Mouse (Mus musculus) frontal cortex, adult 2 months (tissue): ENCODE results near the gene Capn9. TPM values are rescaled to one million over a fixed set of nuclear protein-coding genes. Genes with fewer than 3 reads are reported as not detected.

Experiments
- DNase-seq, 2 experiments: peaks; one replicate each; pipeline ENCODE4 v3.0.0; 2022; ENCODE audit warnings: low spot score in 1 of 2; ENCODE audit errors: extremely low spot score in 1 of 2
- polyA plus RNA-seq: library from polyadenylated mRNA; depleted of rRNA; stranded (reverse); fragments of >200 nt; gene quantifications from 2 replicates; pipeline ENCODE4 v1.2.3, GENCODE M21; 2012; rRNA removed

Gene Capn9
- polyA plus RNA-seq, 1 experiment: 0.06 TPM

DNA sequence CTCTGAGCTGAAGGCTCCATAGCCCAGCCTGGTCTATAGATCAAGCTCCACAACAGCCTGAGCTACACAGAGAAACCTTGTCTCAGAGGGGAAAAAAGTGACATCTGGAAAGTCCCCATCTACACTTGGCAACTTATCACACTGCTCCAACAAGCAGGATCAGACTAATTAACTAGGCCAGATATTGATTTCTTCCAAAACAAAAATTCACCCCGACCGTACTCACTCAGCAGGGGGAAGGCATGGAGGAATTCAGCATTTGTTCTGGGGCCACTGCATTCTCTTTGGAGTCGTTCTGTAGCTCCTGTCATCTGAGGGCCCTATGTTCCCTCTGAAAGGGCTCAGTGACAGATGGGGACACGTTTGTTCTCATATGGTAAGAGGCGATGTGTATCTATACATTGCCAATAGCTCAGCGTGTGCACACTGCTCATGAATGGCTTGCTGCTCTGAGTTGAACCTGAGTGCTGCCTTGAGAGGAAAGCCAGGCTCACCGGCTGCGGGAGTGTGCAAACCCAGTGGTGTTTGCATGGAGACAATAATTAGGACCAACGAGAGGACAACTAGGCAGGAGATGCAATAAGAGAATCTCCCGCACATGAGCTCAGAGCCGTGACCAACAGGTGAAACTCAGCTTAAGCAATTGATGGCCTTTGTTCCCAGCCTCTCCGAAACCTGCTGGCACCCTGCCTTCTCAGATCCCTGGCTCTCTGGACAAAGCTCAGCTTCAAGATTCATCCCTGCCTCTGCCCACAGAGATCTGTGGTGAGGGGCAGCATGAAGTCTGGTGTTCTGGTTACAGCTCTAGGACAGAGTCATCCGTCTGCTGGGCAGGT lies 58.7 kb downstream of the Capn9 start:
- DNase-seq: no peak

DNA sequence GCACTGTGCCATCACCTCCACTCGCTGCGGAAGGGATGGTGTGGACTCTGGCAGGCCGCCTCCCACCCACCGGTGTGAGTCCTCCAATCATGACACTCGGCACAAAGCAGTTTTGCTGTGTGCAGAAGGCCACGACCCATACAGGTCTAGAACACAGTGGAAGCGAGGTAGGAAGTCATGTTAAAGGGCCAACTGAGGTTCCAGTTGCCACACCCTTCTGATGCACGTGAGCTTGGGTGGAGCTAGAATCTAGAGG lies 59.3 kb downstream of the Capn9 start:
- DNase-seq: no peak

DNA sequence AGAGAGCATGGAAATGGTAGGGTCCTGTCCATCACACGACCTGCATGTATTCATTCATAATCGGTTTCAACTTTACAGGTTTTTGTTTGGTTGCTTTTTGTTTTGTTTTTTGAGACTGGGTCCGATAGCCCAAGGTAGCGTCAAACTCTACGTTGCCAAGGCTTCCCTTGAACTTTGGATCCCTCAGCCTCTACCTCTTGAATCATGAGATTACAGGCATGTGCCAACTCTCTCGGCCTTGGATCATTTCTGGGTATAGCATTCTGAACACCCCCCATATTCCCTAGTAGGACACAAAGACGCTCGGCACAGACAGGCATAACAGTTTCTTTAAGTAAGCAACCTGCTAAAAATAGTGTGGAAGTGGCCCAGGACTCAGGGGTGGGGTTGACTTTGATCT lies 65.7 kb downstream of the Capn9 start:
- DNase-seq: no peak

DNA sequence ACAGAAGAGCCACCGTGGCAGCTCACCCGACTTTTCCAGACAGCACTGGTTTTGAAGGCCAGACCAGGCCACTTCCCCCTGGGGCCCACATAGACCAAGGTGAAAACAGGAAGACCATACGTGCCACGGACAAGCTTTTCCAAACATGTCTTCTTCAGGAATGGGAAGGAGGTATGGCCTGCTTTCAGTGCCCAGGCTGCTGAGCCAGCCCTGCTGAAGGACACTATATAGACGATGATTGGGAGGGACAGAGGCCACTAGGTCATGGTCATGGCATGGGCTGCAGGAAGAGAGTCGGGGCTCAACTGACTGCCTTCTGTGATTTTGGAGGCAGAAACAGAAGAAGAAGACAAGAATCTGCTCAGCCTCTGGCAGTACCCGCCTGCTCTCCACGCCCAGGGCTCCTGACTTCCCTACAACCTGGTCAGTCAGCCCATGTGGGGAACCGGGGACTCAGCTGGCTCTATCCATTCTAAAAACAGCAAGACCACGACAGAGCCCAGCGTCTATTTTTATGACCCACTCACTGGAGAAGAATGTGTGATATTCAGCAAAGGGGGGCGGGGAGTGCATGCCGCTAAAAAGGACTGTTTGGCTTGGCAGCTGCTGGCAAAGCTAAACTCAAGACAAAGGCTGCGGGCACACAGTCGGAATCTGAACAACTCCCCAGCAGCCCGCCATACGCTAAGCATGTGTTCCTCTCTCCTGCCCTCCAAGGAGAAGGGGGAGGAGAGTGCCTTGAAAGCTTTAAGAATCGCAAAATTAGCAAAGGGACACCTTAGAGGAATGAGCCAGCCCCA lies 67.8 kb downstream of the Capn9 start:
- peak; percentile 79 to 82 for DNase-seq

DNA sequence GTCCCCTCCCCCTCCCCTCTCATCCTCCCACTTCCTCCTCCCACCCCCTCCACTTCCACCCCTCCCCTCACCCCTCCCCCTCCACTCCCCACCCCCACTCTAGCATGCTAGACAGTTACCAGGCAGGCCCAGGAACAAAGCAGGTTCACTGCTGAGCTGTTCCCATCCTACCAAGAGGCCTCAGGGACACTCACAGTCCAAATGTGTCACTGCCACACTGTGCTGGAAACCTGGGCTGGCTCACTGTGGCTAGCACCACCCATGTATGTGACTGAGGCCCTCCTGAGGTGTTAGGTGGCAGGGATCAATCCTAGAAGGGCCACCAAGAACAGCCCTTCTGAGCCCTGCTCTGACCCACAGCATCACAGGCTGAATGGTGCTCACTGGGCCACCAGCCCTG lies 72.4 kb downstream of the Capn9 start:
- no peak for DNase-seq

DNA sequence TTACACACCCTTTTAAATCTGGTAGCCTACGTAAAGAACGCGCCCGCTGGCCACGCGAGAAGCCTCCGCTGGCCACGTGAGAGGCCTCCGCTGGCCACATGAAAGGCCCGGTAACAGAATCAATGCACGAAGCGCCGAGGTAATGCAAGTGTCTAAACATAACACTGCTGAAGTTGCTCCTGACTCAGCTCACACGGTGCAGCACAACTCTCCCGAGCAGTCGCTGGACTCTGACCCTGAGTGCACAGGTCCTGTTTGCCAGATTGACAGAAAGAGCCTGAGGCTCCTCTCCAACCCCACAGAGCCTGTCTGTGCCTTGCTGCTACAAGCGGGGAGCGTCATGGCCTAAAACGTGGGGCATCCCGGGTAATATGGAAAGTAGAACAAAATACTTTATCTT lies 75.9 kb downstream of the Capn9 start:
- no peak for DNase-seq

DNA sequence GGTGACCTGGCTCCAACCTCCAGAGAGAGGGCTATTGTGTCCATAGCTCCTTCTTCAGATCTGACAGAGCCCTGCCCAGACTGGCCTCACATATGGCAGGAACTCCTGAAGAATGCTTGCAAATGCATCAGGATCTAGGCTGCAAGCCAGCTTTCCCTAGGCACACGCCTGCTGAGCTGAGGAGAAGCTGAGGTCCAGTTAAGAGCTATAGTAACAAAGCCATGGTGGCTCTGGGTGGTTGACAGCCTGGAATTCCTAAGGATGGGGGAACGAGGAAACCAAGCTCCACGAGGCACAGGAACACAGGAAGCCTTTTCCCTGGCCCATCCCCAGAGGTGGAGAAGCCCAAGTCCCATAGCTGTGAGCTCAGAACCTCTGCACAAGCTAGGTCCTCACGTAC lies 76.6 kb downstream of the Capn9 start:
- no peak for DNase-seq

DNA sequence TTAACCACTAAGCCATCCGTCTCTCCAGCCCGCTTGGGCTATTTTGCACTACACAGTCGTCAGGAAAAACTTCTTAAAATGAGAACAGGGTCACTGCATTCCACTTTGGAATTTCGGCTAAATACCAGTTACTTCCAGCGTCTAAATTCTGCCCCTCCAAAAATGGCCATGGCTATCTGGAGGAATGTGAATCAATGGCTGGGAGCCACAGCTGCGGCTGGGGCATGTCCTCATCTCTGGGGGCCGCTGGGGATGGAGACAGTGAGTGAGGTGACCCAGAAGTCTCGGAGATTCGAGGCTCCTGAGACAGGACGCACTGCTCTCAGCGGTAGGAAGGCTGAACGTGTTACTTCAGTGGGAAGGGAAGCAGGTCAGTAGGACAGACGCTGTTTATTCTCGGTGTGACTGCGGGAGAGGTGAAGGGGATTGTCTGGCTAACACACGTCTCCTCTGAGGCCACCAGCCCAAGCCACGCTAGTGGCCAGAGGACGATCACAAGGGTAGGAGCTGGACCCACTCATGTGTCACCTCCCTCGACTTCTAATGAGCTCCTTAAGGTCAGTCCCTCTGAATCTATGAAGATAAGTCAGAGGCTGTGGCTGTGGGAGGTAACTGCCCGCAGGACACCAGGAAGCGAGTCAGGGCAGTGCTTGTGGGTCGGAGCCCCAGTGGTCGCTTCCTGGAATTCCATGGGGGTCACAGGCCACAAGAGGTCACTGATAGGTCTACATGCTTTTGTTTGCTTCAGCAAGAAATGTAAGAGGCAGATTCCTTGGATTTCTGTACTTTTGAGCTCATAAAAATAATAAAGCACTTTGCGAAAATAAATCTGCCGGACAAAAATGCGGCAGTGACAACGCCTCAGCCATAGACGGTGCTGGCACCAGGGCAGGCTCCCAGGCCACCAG lies 77.9 kb downstream of the Capn9 start:
- DNase-seq: no peak

DNA sequence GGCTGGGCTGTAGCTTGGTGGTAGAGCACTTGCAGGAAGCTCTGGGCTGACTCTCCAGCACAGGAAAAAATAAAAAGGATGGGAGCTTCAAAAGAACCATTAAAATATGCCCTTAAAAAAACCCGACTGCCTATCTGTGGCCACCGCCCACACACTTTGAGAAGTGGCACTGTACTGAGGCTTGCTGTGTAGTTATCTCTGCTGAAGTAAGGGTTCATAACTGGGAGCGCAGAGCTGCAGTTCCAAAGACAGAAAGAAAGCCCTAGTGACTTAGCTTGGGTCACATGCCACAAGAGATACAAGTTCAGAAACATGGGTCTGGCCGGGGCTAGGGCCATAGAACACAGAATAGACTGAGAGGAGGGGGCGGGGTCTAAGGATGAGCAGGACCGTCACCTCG lies 82.0 kb downstream of the Capn9 start:
- no peak for DNase-seq

DNA sequence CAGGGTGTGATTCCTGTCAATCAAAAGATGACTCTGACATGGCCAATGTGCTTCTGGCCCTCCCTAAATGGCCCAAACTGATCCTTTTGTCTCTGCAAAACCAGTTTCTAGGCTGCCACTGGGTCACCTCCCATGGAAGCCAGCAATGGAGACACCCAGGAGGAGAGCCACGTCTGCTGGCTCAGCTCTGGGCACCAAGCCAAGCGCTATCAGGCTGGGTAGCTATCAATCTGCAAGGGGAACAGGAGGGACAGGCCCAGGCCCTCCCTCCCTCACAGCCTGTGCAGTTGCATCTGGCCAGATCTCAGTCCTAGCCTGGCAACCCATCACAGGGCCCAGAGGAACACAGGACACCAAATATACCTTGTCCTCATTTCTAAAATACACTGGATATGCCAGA lies 82.5 kb downstream of the Capn9 start:
- no peak for DNase-seq

DNA sequence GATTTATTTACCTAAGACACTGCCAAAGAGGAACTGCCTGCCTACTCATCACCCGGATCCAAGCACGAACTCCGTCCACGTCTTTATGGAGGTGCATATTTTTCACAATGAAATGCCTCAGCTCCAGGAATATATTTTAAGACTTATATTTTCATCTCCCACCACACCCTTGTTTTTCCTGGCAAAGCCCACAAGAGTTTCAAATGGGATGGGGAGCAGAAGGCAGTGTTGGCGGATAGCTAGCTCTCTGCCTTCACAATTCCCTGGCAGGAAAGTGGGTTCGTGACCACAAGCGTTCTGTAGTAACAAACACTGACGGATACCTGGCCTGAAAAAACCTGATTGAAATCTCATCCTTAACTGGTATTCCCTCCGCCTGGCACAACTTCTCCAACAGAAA lies 85.9 kb downstream of the Capn9 start:
- DNase-seq: peak; percentile 43 to 77

DNA sequence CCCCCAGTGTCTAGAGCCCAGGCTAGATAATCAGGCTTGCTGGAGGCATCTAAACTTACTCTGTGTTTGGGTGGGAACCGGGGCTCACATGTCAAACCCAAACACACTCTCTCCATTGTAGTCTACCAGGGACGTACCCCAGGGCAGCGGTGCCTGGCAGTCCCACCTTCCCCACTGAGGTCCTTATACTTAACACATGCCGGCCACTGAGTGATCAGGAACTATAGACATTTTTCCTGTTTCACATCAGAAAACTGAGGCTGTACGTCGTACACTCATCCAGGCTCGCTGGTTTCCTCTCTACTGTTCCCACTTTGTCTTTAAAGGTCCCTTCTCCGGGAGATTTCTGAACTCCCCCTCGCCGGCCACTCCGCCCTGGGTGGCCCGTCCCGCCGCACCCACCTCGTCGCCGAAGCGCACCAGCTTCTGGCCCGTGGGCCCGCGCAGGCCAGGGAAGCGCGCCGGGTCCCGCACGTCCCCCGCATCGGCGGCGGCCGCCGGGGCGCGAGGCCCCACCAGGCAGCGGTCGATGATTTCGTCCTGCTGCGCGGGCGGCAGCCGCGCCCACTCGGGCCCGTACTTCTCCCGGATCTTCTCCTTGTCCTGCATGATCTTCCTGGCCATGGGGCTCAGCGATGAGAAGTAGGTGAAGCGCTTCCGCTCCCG lies 86.7 kb downstream of the Capn9 start:
- peak in 1 of 2 experiments; percentile 22 for DNase-seq

DNA sequence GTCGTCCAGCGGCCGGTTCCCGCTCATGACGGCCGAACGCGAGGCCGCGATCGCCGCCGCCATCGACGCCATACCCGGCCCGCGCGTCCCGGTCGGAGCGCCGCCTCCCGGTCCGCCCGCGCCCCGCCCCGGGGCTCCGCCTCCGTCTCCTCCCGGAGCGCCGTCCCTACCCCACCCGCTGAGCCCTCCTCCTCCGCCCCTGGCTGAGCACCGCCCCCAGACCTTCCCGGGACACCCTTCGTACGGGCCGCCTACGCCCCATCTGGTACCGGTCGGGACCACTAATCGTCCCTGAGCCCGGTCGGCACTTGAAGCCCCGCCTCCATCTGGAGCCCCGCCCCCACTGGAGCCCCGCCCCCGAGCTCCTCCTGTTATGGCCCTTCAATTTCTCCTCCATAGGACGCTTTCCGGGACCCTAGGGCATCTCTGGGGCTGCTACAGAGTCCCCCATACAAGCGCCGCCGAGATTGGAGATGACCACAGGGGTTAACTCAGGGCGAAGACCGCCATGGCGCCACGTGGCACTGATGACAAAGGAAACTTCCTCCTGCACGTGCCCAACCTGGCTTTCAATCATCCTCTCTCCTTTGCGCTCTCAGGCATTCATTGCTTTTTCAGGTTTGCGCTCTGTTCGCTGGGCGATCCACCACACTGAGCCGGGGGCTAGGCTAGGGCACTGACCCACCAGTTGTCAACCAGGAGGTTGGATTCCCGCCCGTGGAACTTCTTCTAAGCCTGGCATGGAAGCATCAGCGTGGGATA lies 87.4 kb downstream of the Capn9 start, which contains the start of gene 2310022B05Rik:
2310022B05Rik (minus strand) TSS at position 258 of the 762 bp plus-strand sequence.
- peak; percentile 53 to 75 for DNase-seq

DNA sequence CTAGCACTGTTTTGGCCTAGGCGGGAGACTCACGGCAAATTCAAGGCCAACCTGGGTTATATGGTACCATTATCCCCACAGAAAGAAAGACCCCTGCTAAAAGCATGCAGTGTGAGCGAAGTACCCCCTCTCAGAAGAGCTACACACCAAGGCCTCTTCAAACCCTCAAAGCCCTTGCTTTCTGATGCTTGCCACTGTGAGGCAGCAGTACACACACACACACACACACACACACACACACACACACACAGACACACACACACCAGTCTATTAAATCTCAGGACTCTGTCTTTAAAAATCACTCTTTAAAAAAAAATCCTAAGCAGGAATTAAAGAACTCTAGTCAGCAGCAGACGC lies 87.9 kb downstream of the Capn9 start:
- no peak for DNase-seq

DNA sequence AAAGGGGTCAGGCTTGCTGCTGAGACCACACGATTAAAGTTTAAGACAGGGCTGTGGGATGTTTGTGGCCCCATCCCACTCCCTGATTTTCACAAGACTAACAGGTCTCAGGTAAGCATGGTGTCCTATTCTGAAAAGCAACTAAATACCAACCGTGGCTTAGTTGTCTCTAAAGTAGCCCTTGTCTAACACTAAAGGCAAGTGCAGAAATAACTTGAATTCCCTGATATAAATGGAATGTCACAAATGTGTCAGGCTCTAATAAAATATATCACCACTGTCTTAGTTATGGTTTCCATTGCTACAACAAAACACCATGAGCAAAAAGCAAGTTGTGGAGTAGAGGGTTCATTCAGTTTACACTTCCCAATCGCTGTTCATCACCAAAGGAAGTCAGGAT lies 88.5 kb downstream of the Capn9 start:
- no peak for DNase-seq

Other genes with a start within 250 kb of the Capn9 start
- gene Pgbd5, start 136.5 kb upstream of the Capn9 start, polyA plus RNA-seq: 150 and 161 TPM in 2 replicates
- 26.0 and 28.9 TPM in 2 replicates for gene Cog2, start 55.3 kb upstream of the Capn9 start, polyA plus RNA-seq
- gene Agt, start 6.4 kb upstream of the Capn9 start, polyA plus RNA-seq: 18.1 and 20.1 TPM in 2 replicates
- 61.8 and 62.4 TPM in 2 replicates for gene 2310022B05Rik, start 87.3 kb downstream of the Capn9 start, polyA plus RNA-seq
- 40.7 and 44.3 TPM in 2 replicates for gene Ttc13, start 145.9 kb downstream of the Capn9 start, polyA plus RNA-seq
- gene Arv1, start 146.0 kb downstream of the Capn9 start, polyA plus RNA-seq: 20.9 and 22.1 TPM in 2 replicates
- 1.6 and 1.7 TPM in 2 replicates for gene Fam89a, start 175.7 kb downstream of the Capn9 start, polyA plus RNA-seq
- gene Trim67, start 217.0 kb downstream of the Capn9 start, polyA plus RNA-seq: 5.2 and 5.3 TPM in 2 replicates